Mouse (Mus musculus) megakaryocyte progenitor cell, adult 5-6 weeks (primary cell): ENCODE data around the gene Serinc2. TPM values are rescaled to one million over a fixed set of nuclear protein-coding genes. Genes with fewer than 3 reads are reported as not detected.

ENCODE experiments used
- ATAC-seq: replicated peaks from 2 replicates; pipeline ENCODE4 v1.8.0; 2016; ENCODE audit warnings: mild to moderate bottlenecking, moderate TSS enrichment, inconsistent platforms; ENCODE audit not compliant: poor library complexity
- total RNA-seq, 2 experiments: library from RNA; stranded (forward) in 1 of 2; stranded (reverse) in 1 of 2; fragments of 157-497, 149-512 nt in 1 of 2; fragments of 200-1000 nt in 1 of 2; gene quantifications; 2 replicates each; pipeline versions ENCODE4 v1.2.3 to v1.2.4; 2015 to 2017

Serinc2 gene
- total RNA-seq, 2 experiments from 2014 or later: not detected

- ATAC-seq: peak; percentile 58
These were observed 67.1 kb downstream of the Serinc2 start for GRCm38 (mm10) chr4:130211870-130212269.

Other genes starting within 250 kb of the Serinc2 start
- 0.24 and 1.1 TPM in 2 replicates for gene Col16a1, start 231.4 kb downstream of the Serinc2 start, total RNA-seq (2015)
- gene Col16a1, start 231.4 kb downstream of the Serinc2 start, total RNA-seq (2017): 0.17 and 0.84 TPM in 2 replicates
- 39.4 and 51.8 TPM in 2 replicates for gene Pef1, start 176.6 kb downstream of the Serinc2 start, total RNA-seq (2015)
- gene Pef1, start 176.6 kb downstream of the Serinc2 start, total RNA-seq (2017): 11.8 and 15.5 TPM in 2 replicates
- not detected in 2 replicates for gene Hcrtr1, start 139.8 kb downstream of the Serinc2 start, total RNA-seq (2015)
- not detected in 2 replicates for gene Hcrtr1, start 139.8 kb downstream of the Serinc2 start, total RNA-seq (2017)
- gene Tinagl1, start 104.1 kb downstream of the Serinc2 start, total RNA-seq (2015): 1.5 and 3.1 TPM in 2 replicates
- 1.6 and 2.3 TPM in 2 replicates for gene Tinagl1, start 104.1 kb downstream of the Serinc2 start, total RNA-seq (2017)
- not detected in 2 replicates for gene Gm853, start 56.8 kb downstream of the Serinc2 start, total RNA-seq (2015)
- not detected in 2 replicates for gene Gm853, start 56.8 kb downstream of the Serinc2 start, total RNA-seq (2017)
- gene Fabp3, start 29.4 kb upstream of the Serinc2 start, total RNA-seq (2015): not detected in 2 replicates
- gene Fabp3, start 29.4 kb upstream of the Serinc2 start, total RNA-seq (2017): not detected in 2 replicates
- gene Gm10570, start 29.5 kb upstream of the Serinc2 start, total RNA-seq (2015): not detected in 2 replicates
- not detected in 2 replicates for gene Gm10570, start 29.5 kb upstream of the Serinc2 start, total RNA-seq (2017)
- 16.0 and 21.9 TPM in 2 replicates for gene Zcchc17, start 80.7 kb upstream of the Serinc2 start, total RNA-seq (2015)
- gene Zcchc17, start 80.7 kb upstream of the Serinc2 start, total RNA-seq (2017): 81.3 and 132 TPM in 2 replicates
- gene Snrnp40, start 80.9 kb upstream of the Serinc2 start, total RNA-seq (2015): 65.9 and 66.0 TPM in 2 replicates
- gene Snrnp40, start 80.9 kb upstream of the Serinc2 start, total RNA-seq (2017): 89.7 and 90.8 TPM in 2 replicates